Mouse (Mus musculus) stomach, embryonic 14.5 days (tissue): ENCODE data around the gene Serping1. TPM values are rescaled to one million over a fixed set of nuclear protein-coding genes. Genes with fewer than 3 reads are reported as not detected.

Experiments used
- ATAC-seq: fragments of 200-750 bp; cut with Nextera tagmentation; 2 replicates; pipeline ENCODE4 v1.8.0; 2017; ENCODE audit warnings: low read depth, moderate TSS enrichment; ENCODE audit not compliant: insufficient number of reproducible peaks, insufficient read depth, low FRiP score
- H3K27ac ChIP-seq: fragments of 300-500 bp; sonication (generic); 2 replicates; pipeline ENCODE4 v1.5.1; 2014; ENCODE audit warnings: mild to moderate bottlenecking, low read length, moderate library complexity, mixed read lengths
- H3K27me3 ChIP-seq: fragments of 300-500 bp; sonication (generic); 2 replicates; pipeline ENCODE4 v1.6.1; 2014; ENCODE audit warnings: low read length, control low read depth, mixed read lengths; ENCODE audit not compliant: control insufficient read depth, insufficient read depth
- H3K36me3 ChIP-seq: fragments of 300-500 bp; sonication (generic); 2 replicates; pipeline ENCODE4 v1.6.1; 2014; ENCODE audit warnings: mild to moderate bottlenecking, control low read depth, low read length, moderate library complexity, mixed read lengths; ENCODE audit not compliant: control insufficient read depth, insufficient read depth
- H3K4me1 ChIP-seq: fragments of 300-500 bp; sonication (generic); 2 replicates; pipeline ENCODE4 v1.6.1; 2014; ENCODE audit warnings: low read length, control low read depth, mixed read lengths; ENCODE audit not compliant: control insufficient read depth, insufficient read depth
- H3K4me2 ChIP-seq: fragments of 300-500 bp; sonication (generic); replicated peaks from 2 replicates; pipeline ENCODE4 v1.6.1; 2014; ENCODE audit warnings: low read depth, low read length, control low read depth
- H3K4me3 ChIP-seq: fragments of 300-500 bp; sonication (generic); 2 replicates; pipeline ENCODE4 v1.5.1; 2014; ENCODE audit warnings: low read depth, low read length, control low read depth
- H3K9ac ChIP-seq: fragments of 300-500 bp; sonication (generic); replicated peaks from 2 replicates; pipeline ENCODE4 v1.6.1; 2014; ENCODE audit warnings: low read depth, mild to moderate bottlenecking, control low read depth, low read length, moderate library complexity, mixed read lengths
- H3K9me3 ChIP-seq: fragments of 300-500 bp; sonication (generic); 2 replicates; pipeline ENCODE4 v1.6.1; 2016; ENCODE audit warnings: low read depth, low read length, control low read depth; ENCODE audit not compliant: control insufficient read depth
- WGBS: fragments of 180-500 bp; shearing (Covaris S2); extraction: QIAGEN DNeasy Blood & Tissue Kit; methylation state at CpG from one replicate; pipeline ENCODE4 v1.1.7; 2014; 5-methylcytosine and 5-hydroxymethylcytosine counted together
- polyA plus RNA-seq: library from polyadenylated mRNA; unstranded; fragments of >200 nt; fragmentation: Nextera tagmentation; extraction: Ambion mirVana; gene quantifications from 2 replicates; pipeline ENCODE4 v1.2.1, GENCODE M21; 2014

The Serping1 gene
- polyA plus RNA-seq, 1 experiment from 2014 or later: 93.7 TPM

DNA sequence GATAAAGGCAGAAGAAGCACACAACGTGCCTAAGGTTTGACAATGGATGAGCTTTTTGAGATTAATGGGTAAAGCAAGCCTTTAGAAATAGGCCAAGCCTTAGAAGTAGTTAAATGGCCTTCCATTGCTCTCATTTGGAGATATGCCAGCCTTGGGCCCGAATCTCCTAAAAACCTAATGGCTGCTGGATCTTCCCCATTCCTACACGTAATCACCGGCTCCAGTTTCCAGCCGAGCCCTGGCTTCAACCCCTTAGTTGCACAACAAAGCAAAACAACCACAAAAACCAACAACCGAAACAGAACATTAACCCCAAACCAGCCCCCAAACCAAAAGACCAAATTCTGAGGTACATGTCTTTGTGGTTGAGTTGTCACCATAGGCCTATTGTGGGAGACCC, 421 bp upstream of the Serping1 start:
- Histone ChIP-seq H3K4me1 (peaks cover 10% of the 10 kb centered on the region), H3K9me3 (no peaks in the 10 kb centered on the region), H3K27me3 (no peaks in the 10 kb centered on the region), H3K4me3 (no peak overlapping the region), H3K9ac (no peak overlapping the region), H3K36me3 (no peaks in the 10 kb centered on the region), H3K4me2 (no peak overlapping the region), H3K27ac (peak overlapping the region; percentile 57)
- ATAC-seq: no peak
- WGBS: 68% methylated on average over 6 of the region's 6 CpGs

DNA sequence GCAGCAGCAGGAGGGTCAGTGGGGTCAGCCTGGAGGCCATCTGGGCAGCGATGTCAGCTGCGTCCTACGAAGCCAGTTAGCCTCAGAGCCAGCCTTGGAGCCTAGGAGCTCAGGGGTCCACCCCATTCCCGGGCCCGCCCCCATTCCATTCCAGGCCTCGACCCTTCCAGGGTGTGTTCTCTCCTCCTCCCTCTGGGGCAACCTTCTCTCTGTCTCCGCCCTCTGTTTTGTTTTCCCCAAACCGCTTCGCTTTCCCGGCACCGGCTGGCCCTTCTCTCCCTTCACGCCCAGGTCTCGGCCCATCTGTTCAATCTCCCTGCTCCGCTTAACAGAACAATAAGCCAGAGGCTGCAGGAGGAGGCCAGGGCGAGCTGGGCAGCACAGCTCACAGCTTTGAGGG, 493 bp downstream of the Serping1 start:
- Histone ChIP-seq H3K36me3 (no peaks in the 10 kb centered on the region), H3K27me3 (no peaks in the 10 kb centered on the region), H3K27ac (peak overlapping the region; percentile 72), H3K4me2 (peak overlapping the region; percentile 52), H3K9me3 (no peaks in the 10 kb centered on the region), H3K4me1 (peaks cover 10% of the 10 kb centered on the region), H3K9ac (no peak overlapping the region; the same call in 1 of the 2 replicates), H3K4me3 (peak overlapping the region; percentile 22)
- WGBS: 2% methylated on average over 15 of the region's 15 CpGs
- ATAC-seq: peak; percentile 93

DNA sequence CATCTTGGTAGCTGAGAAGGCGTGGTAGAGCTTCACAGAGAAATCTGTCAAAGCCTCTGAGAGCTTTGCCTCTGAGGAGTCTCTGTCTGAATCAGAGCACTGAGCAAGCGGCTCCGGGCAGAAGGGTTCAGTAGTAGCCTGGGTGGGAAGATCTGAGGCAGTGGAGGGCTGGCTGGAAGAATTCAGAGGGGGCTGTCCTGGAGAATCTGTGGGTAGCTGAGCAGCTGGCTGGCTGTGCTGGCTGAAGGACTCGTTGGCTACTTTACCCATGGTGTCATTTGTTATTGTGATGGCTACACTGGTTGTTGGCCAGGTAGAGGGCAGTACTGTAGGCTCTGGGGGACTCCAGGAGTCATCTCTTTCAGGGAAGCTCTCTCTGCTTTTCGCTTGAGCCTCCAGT, 2.0 kb downstream of the Serping1 start:
- H3K9me3 ChIP-seq: no peaks in the 10 kb centered on the region
- WGBS: 72% methylated on average over 5 of the region's 5 CpGs
- H3K4me2 ChIP-seq: no peak overlapping the region
- ATAC-seq: no peak
- H3K9ac ChIP-seq: no peak overlapping the region
- no peaks in the 10 kb centered on the region for H3K27me3 ChIP-seq
- no peak overlapping the region for H3K27ac ChIP-seq
- H3K4me1 ChIP-seq: peaks cover 10% of the 10 kb centered on the region
- H3K4me3 ChIP-seq: no peak overlapping the region
- H3K36me3 ChIP-seq: no peaks in the 10 kb centered on the region

DNA sequence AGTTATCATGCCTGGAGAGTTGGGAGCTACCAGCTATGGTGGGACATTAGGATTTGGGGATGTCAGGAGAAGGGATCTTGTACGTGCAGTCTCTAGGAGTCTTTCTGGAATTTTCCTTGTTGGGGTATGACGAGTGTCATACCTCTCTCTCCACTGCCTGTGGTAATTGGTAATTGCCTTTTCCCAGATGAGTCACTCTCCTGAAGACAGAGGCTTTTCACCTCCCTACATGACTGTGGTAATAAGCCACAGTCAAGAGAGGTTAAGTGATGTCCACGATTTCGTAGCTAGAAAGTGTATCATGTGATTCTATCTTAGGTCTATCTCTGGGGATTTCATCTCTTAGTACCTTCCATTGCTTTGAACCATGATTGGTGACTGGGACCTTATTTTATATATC, 2.8 kb downstream of the Serping1 start:
- Histone ChIP-seq H3K4me2 (no peak overlapping the region), H3K4me3 (no peak overlapping the region), H3K27ac (no peak overlapping the region), H3K27me3 (no peaks in the 10 kb centered on the region), H3K4me1 (peaks cover 10% of the 10 kb centered on the region), H3K9ac (no peak overlapping the region), H3K36me3 (no peaks in the 10 kb centered on the region), H3K9me3 (no peaks in the 10 kb centered on the region)
- 86% methylated on average over 4 of the region's 4 CpGs for WGBS
- ATAC-seq: no peak

DNA sequence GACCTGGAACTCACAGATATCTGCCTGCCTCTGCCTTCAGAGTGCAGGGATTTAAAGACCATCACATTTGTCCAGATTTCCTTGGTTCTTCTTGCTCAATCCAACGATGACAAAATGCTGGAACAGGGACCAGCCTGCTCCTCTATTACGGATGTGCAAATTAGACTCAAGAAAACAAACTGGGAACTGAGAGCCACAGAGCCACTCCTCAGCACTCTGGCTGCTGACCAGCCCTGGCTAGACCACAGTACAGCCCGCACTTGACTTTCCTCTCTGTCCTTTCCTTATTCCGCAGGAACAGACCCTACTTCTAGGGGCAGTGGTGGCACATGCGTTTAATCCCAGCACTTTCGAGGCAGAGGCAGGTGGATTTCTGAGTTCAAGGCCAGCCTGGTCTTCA, 4.7 kb downstream of the Serping1 start:
- WGBS: 74% methylated on average over 6 of the region's 6 CpGs
- H3K4me2 ChIP-seq: no peak overlapping the region
- H3K36me3 ChIP-seq: no peaks in the 10 kb centered on the region
- H3K9me3 ChIP-seq: no peaks in the 10 kb centered on the region
- H3K9ac ChIP-seq: no peak overlapping the region
- peaks cover 10% of the 10 kb centered on the region for H3K4me1 ChIP-seq
- no peak overlapping the region for H3K4me3 ChIP-seq
- no peak for ATAC-seq
- no peak overlapping the region for H3K27ac ChIP-seq
- H3K27me3 ChIP-seq: no peaks in the 10 kb centered on the region

DNA sequence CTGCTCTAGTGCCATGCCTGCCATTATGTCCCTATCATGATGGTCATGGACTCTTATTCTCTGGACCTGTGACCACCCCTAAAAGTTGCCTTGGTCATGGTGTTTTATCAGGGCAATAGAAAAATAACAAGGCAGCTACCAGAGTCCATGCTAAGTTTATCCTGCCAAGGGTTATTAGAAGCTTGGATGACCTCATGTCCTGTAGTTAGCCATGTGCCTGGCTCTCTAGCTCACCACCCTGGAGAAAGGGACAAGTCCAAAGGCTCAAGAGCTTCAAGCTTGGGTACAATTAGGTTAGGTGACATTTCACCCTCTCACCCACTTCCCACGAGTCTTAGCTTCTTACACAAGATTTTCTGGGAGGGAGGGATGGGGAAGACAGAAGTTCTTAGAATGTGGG, 12.4 kb downstream of the Serping1 start:
- H3K4me2 ChIP-seq: no peak overlapping the region
- H3K36me3 ChIP-seq: no peaks in the 10 kb centered on the region
- no peaks in the 10 kb centered on the region for H3K4me1 ChIP-seq
- ATAC-seq: no peak
- H3K9ac ChIP-seq: no peak overlapping the region
- 50% methylated on average over 1 of the region's 1 CpGs for WGBS
- no peak overlapping the region for H3K27ac ChIP-seq
- H3K9me3 ChIP-seq: no peaks in the 10 kb centered on the region
- H3K4me3 ChIP-seq: no peak overlapping the region
- H3K27me3 ChIP-seq: no peaks in the 10 kb centered on the region

DNA sequence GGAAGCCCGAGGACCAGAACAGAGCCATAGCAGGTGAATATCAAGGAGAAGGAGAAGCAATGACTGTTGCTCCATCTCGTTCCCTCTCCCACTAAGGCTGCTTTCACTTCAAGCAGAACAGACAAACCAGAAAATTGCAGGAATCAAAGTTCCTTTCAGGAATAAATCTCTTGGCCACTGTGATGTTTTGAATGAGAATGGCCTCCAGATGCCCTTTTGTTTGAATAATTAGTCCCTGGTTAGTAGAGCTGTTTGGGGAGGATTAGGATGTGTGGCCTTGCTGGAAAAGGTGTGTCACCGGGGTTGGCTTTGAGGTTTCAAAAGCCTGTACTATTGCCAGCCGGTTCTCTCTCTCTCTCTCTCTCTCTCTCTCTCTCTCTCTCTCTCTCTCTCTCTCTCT, 12.9 kb downstream of the Serping1 start:
- Histone ChIP-seq H3K4me1 (no peaks in the 10 kb centered on the region), H3K4me2 (no peak overlapping the region), H3K9me3 (no peaks in the 10 kb centered on the region), H3K36me3 (no peaks in the 10 kb centered on the region), H3K27ac (no peak overlapping the region), H3K4me3 (no peak overlapping the region), H3K9ac (no peak overlapping the region), H3K27me3 (no peaks in the 10 kb centered on the region)
- 56% methylated on average over 3 of the region's 4 CpGs for WGBS
- no peak for ATAC-seq

DNA sequence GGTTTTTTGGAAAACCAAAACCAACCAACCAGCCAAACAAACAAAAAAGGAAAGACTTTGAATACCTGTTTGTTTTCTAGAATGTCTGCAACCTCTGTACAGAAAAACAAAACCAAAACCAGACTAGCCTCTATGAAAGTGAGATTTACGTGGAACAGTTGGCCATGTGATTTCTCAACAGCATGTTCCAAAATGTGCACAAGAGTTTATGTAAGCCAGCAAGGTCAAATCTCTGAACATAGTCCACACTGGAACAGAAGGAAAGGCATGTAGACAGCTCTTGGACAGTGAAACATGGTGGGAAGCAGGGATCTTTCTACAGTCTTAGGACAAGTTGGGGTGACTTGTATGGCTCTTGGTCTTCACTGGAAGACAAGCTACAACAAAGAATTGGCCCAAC, 13.4 kb downstream of the Serping1 start:
- H3K4me1 ChIP-seq: no peaks in the 10 kb centered on the region
- H3K9me3 ChIP-seq: no peaks in the 10 kb centered on the region
- 73% methylated on average over 1 of the region's 1 CpGs for WGBS
- no peak overlapping the region for H3K9ac ChIP-seq
- H3K27ac ChIP-seq: no peak overlapping the region
- H3K4me2 ChIP-seq: no peak overlapping the region
- no peak for ATAC-seq
- no peaks in the 10 kb centered on the region for H3K36me3 ChIP-seq
- no peaks in the 10 kb centered on the region for H3K27me3 ChIP-seq
- H3K4me3 ChIP-seq: no peak overlapping the region

DNA sequence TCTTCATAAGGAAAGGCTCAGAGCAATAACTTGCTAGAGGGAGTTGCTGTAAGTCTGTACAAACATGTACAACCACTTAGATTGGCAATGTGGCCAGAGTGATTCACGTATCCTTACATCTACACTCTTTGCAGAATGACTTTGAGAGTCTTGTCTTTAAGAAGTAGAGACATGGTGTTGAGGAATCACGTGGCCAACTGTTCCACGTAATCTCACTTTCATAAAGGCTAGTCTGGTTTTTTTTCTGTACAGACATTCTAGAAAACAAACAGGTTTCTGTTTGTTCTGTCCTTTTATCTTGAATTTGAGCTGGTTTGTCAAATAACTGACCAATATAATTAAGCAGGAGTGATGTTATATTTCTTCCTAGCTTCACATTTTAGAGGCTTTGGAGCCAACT, 13.9 kb downstream of the Serping1 start:
- ATAC-seq: no peak
- H3K27me3 ChIP-seq: no peaks in the 10 kb centered on the region
- no peak overlapping the region for H3K27ac ChIP-seq
- H3K4me2 ChIP-seq: no peak overlapping the region
- H3K9me3 ChIP-seq: no peaks in the 10 kb centered on the region
- H3K36me3 ChIP-seq: no peaks in the 10 kb centered on the region
- no peak overlapping the region for H3K4me3 ChIP-seq
- no peak overlapping the region for H3K9ac ChIP-seq
- WGBS: 74% methylated on average over 3 of the region's 3 CpGs
- no peaks in the 10 kb centered on the region for H3K4me1 ChIP-seq
